Mouse (Mus musculus) liver, postnatal 0 days (tissue): ENCODE results near the gene Zmat3. TPM values are rescaled to one million over a fixed set of nuclear protein-coding genes. Genes with fewer than 3 reads are reported as not detected.

ENCODE experiments used
- ATAC-seq: fragments of 200-750 bp; cut with Nextera tagmentation; 2 replicates; pipeline ENCODE4 v1.8.0; 2017; ENCODE audit warnings: mild to moderate bottlenecking, moderate library complexity
- DNase-seq: peaks from one replicate; pipeline ENCODE4 v3.0.0-alpha.2; 2016
- H3K27ac ChIP-seq: fragments of 300-500 bp; sonication (generic); 2 replicates; pipeline ENCODE4 v1.5.1; 2014; ENCODE audit warnings: antibody characterized with exemption, moderate library complexity, mild to moderate bottlenecking, low read depth
- H3K27me3 ChIP-seq: fragments of 300-500 bp; sonication (generic); 2 replicates; pipeline ENCODE4 v1.6.1; 2014; ENCODE audit warnings: low read length, control low read depth, mixed read lengths; ENCODE audit not compliant: insufficient read depth
- H3K36me3 ChIP-seq: fragments of 300-500 bp; sonication (generic); replicated peaks from 2 replicates; pipeline ENCODE4 v1.6.1; 2014; ENCODE audit warnings: mild to moderate bottlenecking, control low read depth, low read length, moderate library complexity, mixed read lengths; ENCODE audit not compliant: insufficient read depth
- H3K4me1 ChIP-seq: fragments of 300-500 bp; sonication (generic); 2 replicates; pipeline ENCODE4 v1.6.1; 2014; ENCODE audit warnings: antibody characterized with exemption, mild to moderate bottlenecking, control low read depth; ENCODE audit not compliant: insufficient read depth
- H3K4me2 ChIP-seq: fragments of 300-500 bp; sonication (generic); 2 replicates; pipeline ENCODE4 v1.6.1; 2014; ENCODE audit warnings: low read depth, mild to moderate bottlenecking, low read length, moderate library complexity, mixed read lengths
- H3K4me3 ChIP-seq: fragments of 300-500 bp; sonication (generic); 2 replicates; pipeline ENCODE4 v1.5.1; 2014; ENCODE audit warnings: low read depth, low read length
- H3K9ac ChIP-seq: fragments of 300-500 bp; sonication (generic); replicated peaks from 2 replicates; pipeline ENCODE4 v1.6.1; 2014; ENCODE audit warnings: mild to moderate bottlenecking, moderate library complexity
- H3K9me3 ChIP-seq: fragments of 300-500 bp; sonication (generic); 2 replicates; pipeline ENCODE4 v1.6.1; 2016; ENCODE audit warnings: mild to moderate bottlenecking, control low read depth, low read length, mixed read lengths
- CTCF ChIP-seq: sonication (generic); IDR thresholded peaks from 2 replicates; pipeline ENCODE4 v1.5.1; 2016; ENCODE audit warnings: antibody characterized with exemption, low read depth
- EP300 ChIP-seq: IDR thresholded peaks from 2 replicates; pipeline ENCODE4 v1.6.1; 2016; ENCODE audit warnings: antibody characterized with exemption, low read depth, mild to moderate bottlenecking
- WGBS: fragments of 180-500 bp; shearing (Covaris S2); extraction: QIAGEN DNeasy Blood & Tissue Kit; methylation state at CpG from one replicate; pipeline ENCODE4 v1.1.7; 2014; ENCODE audit not compliant: insufficient replicate concordance; 5-methylcytosine and 5-hydroxymethylcytosine counted together
- polyA plus RNA-seq: library from polyadenylated mRNA; unstranded; fragments of >200 nt; fragmentation: Nextera tagmentation; extraction: Ambion mirVana; gene quantifications from 2 replicates; pipeline ENCODE4 v1.2.1, GENCODE M21; 2015

Zmat3 gene
- polyA plus RNA-seq, 1 experiment from 2014 or later: 0.62 TPM

- DNase-seq (no peak), ATAC-seq (peak; percentile 72)
- TF ChIP-seq CTCF (no peak), EP300 (no peak)
- Histone ChIP-seq H3K4me2 (peak overlapping the region; percentile 94), H3K27ac (peak overlapping the region; percentile 52; the same call in 1 of the 2 replicates), H3K27me3 (no peaks in the 10 kb centered on the region), H3K4me3 (peak overlapping the region; percentile 83), H3K36me3 (no peaks in the 10 kb centered on the region), H3K4me1 (peaks cover 6% of the 10 kb centered on the region; the same call in 1 of the 2 replicates), H3K9ac (peak overlapping the region; percentile 71), H3K9me3 (no peaks in the 10 kb centered on the region)
- WGBS: 5% methylated on average over 41 of the region's 54 CpGs
Observed at GRCm38 (mm10) chr3:32364841-32365545, 821 bp downstream of the Zmat3 start.

DNA sequence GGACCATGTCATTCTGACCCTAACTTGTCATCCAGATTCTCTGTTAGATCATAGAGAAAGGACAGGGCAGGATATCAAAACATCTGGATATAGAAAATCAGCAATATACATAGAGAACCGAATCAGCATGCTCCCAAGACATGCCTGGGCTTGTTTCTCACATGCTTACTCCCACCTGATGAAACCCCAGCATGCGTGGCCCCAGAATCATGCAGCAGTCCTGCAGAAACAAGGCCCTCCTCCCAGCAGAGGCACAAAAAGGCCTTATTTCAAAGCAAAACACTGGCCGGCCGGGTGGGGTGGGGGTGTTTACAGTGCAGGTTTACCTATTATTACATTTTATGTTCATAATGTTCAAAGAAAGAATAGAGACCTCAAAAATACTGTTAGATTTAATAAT lies 1.6 kb downstream of the Zmat3 start:
- H3K4me3 ChIP-seq: no peak overlapping the region

GRCm38 (mm10) chr3:32361221-32361620 lies 4.6 kb downstream of the Zmat3 start:
- TF ChIP-seq EP300: no peak
- TF ChIP-seq CTCF: no peak
- no peak overlapping the region for H3K4me2 ChIP-seq
- H3K36me3 ChIP-seq: no peaks in the 10 kb centered on the region
- H3K4me3 ChIP-seq: no peak overlapping the region
- 59% methylated on average over 6 of the region's 6 CpGs for WGBS
- DNase-seq (no peak), ATAC-seq (no peak)
- H3K9ac ChIP-seq: no peak overlapping the region
- H3K4me1 ChIP-seq: peaks cover 5% of the 10 kb centered on the region; the same call in 1 of the 2 replicates
- no peaks in the 10 kb centered on the region for H3K27me3 ChIP-seq
- H3K9me3 ChIP-seq: no peaks in the 10 kb centered on the region
- no peak overlapping the region for H3K27ac ChIP-seq

More for the DNA sequence above, 1.6 kb downstream of the Zmat3 start:
- Histone ChIP-seq H3K4me2 (no peak overlapping the region), H3K27ac (no peak overlapping the region), H3K4me1 (peaks cover 6% of the 10 kb centered on the region; the same call in 1 of the 2 replicates), H3K9ac (no peak overlapping the region), H3K36me3 (no peaks in the 10 kb centered on the region), H3K9me3 (no peaks in the 10 kb centered on the region), H3K27me3 (no peaks in the 10 kb centered on the region)
- WGBS: 59% methylated on average over 4 of the region's 4 CpGs
- ATAC-seq (no peak), DNase-seq (no peak)
- TF ChIP-seq EP300 (no peak), CTCF (no peak)

GRCm38 (mm10) chr3:32347881-32348280 lies 17.9 kb downstream of the Zmat3 start:
- Histone ChIP-seq H3K36me3 (no peaks in the 10 kb centered on the region; the same call in 1 of the 2 replicates), H3K9me3 (no peaks in the 10 kb centered on the region), H3K4me3 (no peak overlapping the region), H3K4me2 (no peak overlapping the region), H3K4me1 (no peaks in the 10 kb centered on the region), H3K27me3 (no peaks in the 10 kb centered on the region), H3K27ac (no peak overlapping the region), H3K9ac (no peak overlapping the region)
- DNase-seq (no peak), ATAC-seq (no peak)
- no peak for TF ChIP-seq CTCF
- TF ChIP-seq EP300: no peak
- 81% methylated on average over 6 of the region's 6 CpGs for WGBS

- Histone ChIP-seq H3K4me1 (no peaks in the 10 kb centered on the region), H3K36me3 (no peaks in the 10 kb centered on the region; the same call in 1 of the 2 replicates), H3K9ac (no peak overlapping the region), H3K4me3 (no peak overlapping the region), H3K27me3 (no peaks in the 10 kb centered on the region), H3K27ac (no peak overlapping the region), H3K4me2 (no peak overlapping the region), H3K9me3 (no peaks in the 10 kb centered on the region)
- 76% methylated on average over 11 of the region's 11 CpGs for WGBS
- TF ChIP-seq EP300 (no peak), CTCF (no peak)
- no peak for DNase-seq
- ATAC-seq: no peak
Observed at GRCm38 (mm10) chr3:32345249-32345648, 20.6 kb downstream of the Zmat3 start.

- ATAC-seq: no peak
- H3K4me3 ChIP-seq: no peak overlapping the region
- no peaks in the 10 kb centered on the region for H3K4me1 ChIP-seq
- no peak for TF ChIP-seq CTCF
- no peak for TF ChIP-seq EP300
- H3K9me3 ChIP-seq: no peaks in the 10 kb centered on the region
- WGBS: 68% methylated on average over 5 of the region's 5 CpGs
- H3K27ac ChIP-seq: no peak overlapping the region
- no peak overlapping the region for H3K4me2 ChIP-seq
- no peak for DNase-seq
- no peaks in the 10 kb centered on the region for H3K27me3 ChIP-seq
- H3K36me3 ChIP-seq: no peaks in the 10 kb centered on the region; the same call in 1 of the 2 replicates
- no peak overlapping the region for H3K9ac ChIP-seq
Observed at GRCm38 (mm10) chr3:32344825-32345224, 21.0 kb downstream of the Zmat3 start.
